In genomic region chr13:110642792-110643191, GRCm38 (mm10) we compare ENCODE assay signal across 9 mouse cellular contexts.
DNase-seq lines count a peak whose midpoint lies in the region; ATAC-seq lines count a peak whose summit lies in the region.
"Had no signal": no experiment of that assay in that cellular context is flagged by ENCODE, and none has a peak within 500 bp of the region (broad histone marks: within the 10 kb centered on the region; RNA-seq: fewer than 3 reads in every experiment).

No protein-coding gene starts in this region.

- H3K9ac ChIP-seq in forebrain, embryonic 15.5 days (replicated peaks), result no peak overlapping the region
- H3K9ac ChIP-seq in forebrain, embryonic 14.5 days (ENCODE audit: low read length), result no peak overlapping the region
- H3K9ac ChIP-seq in hindbrain, embryonic 12.5 days, result no peak overlapping the region
- no peak overlapping the region for H3K9ac ChIP-seq in midbrain, embryonic 11.5 days (ENCODE audit: low read length)
- no peak overlapping the region for H3K9ac ChIP-seq in midbrain, embryonic 15.5 days
- no peak overlapping the region for H3K9ac ChIP-seq in stomach, embryonic 15.5 days
- H3K9ac ChIP-seq: liver, embryonic 13.5 days had no signal

- H3K4me3 ChIP-seq in forebrain, embryonic 15.5 days, result no peak overlapping the region
- H3K4me3 ChIP-seq in forebrain, embryonic 14.5 days (ENCODE audit: low read depth, low read length), result no peak overlapping the region
- H3K4me3 ChIP-seq in hindbrain, embryonic 12.5 days, result no peak overlapping the region
- no peak overlapping the region for H3K4me3 ChIP-seq in hindbrain, embryonic 10.5 days
- H3K4me3 ChIP-seq in midbrain, embryonic 11.5 days (ENCODE audit: low read depth, low read length), result no peak overlapping the region
- H3K4me3 ChIP-seq in midbrain, embryonic 15.5 days, result no peak overlapping the region
- no peak overlapping the region for H3K4me3 ChIP-seq in stomach, embryonic 15.5 days (replicated peaks)
- H3K4me3 ChIP-seq: liver, embryonic 13.5 days had no signal

- no peak for DNase-seq in forebrain, embryonic 14.5 days (ENCODE audit: low spot score)
- DNase-seq in hindbrain, embryonic 10.5 days (ENCODE audit: low spot score), result no peak
- DNase-seq in midbrain, embryonic 11.5 days (ENCODE audit: low spot score, missing footprints), result peak; percentile 37
- DNase-seq in gastrocnemius, postnatal 4 days (ENCODE audit: low spot score in 2 of 2), result no peak
- DNase-seq: liver, embryonic 13.5 days had no signal

- H3K9me3 ChIP-seq in forebrain, embryonic 15.5 days, result no peaks in the 10 kb centered on the region
- no peaks in the 10 kb centered on the region for H3K9me3 ChIP-seq in forebrain, embryonic 14.5 days (replicated peaks; ENCODE audit: control insufficient read depth, low read length)
- H3K9me3 ChIP-seq in hindbrain, embryonic 12.5 days (replicated peaks), result no peaks in the 10 kb centered on the region
- no peaks in the 10 kb centered on the region for H3K9me3 ChIP-seq in hindbrain, embryonic 10.5 days
- no peaks in the 10 kb centered on the region for H3K9me3 ChIP-seq in midbrain, embryonic 11.5 days (ENCODE audit: control insufficient read depth, low read length)
- no peaks in the 10 kb centered on the region for H3K9me3 ChIP-seq in midbrain, embryonic 15.5 days
- H3K9me3 ChIP-seq in stomach, embryonic 15.5 days, result no peaks in the 10 kb centered on the region
- H3K9me3 ChIP-seq: liver, embryonic 13.5 days had no signal

- H3K27me3 ChIP-seq in forebrain, embryonic 15.5 days, result no peaks in the 10 kb centered on the region
- H3K27me3 ChIP-seq in forebrain, embryonic 14.5 days (replicated peaks; ENCODE audit: control insufficient read depth, insufficient read depth, low read length), result no peaks in the 10 kb centered on the region
- no peaks in the 10 kb centered on the region for H3K27me3 ChIP-seq in hindbrain, embryonic 12.5 days
- no peaks in the 10 kb centered on the region for H3K27me3 ChIP-seq in hindbrain, embryonic 10.5 days (ENCODE audit: insufficient read depth, poor library complexity, severe bottlenecking)
- no peaks in the 10 kb centered on the region for H3K27me3 ChIP-seq in midbrain, embryonic 11.5 days (ENCODE audit: control insufficient read depth, insufficient read depth, low read length)
- no peaks in the 10 kb centered on the region for H3K27me3 ChIP-seq in midbrain, embryonic 15.5 days (replicated peaks)
- no peaks in the 10 kb centered on the region for H3K27me3 ChIP-seq in stomach, embryonic 15.5 days (replicated peaks)
- H3K27me3 ChIP-seq: liver, embryonic 13.5 days had no signal

- no peak overlapping the region for H3K4me2 ChIP-seq in forebrain, embryonic 15.5 days (replicated peaks)
- H3K4me2 ChIP-seq in forebrain, embryonic 14.5 days (ENCODE audit: low read length), result no peak overlapping the region
- no peak overlapping the region for H3K4me2 ChIP-seq in hindbrain, embryonic 12.5 days (replicated peaks)
- H3K4me2 ChIP-seq in midbrain, embryonic 11.5 days, result no peak overlapping the region
- H3K4me2 ChIP-seq in midbrain, embryonic 15.5 days, result no peak overlapping the region
- H3K4me2 ChIP-seq in stomach, embryonic 15.5 days, result peak overlapping the region; percentile 20; the same call in 1 of the 2 replicates

- H3K4me1 ChIP-seq in forebrain, embryonic 15.5 days, result peaks cover 12% of the 10 kb centered on the region
- peaks cover 11% of the 10 kb centered on the region for H3K4me1 ChIP-seq in forebrain, embryonic 14.5 days (ENCODE audit: control insufficient read depth, insufficient read depth, low read length)
- H3K4me1 ChIP-seq in hindbrain, embryonic 12.5 days, result peaks cover 12% of the 10 kb centered on the region
- H3K4me1 ChIP-seq in hindbrain, embryonic 10.5 days (replicated peaks), result 0 out of 2 replicates have a peak, but pooled peaks cover 7% of the 10 kb centered on the region
- no peaks in the 10 kb centered on the region for H3K4me1 ChIP-seq in midbrain, embryonic 11.5 days (ENCODE audit: control insufficient read depth, insufficient read depth, low read length)
- peaks cover 12% of the 10 kb centered on the region for H3K4me1 ChIP-seq in midbrain, embryonic 15.5 days
- H3K4me1 ChIP-seq in stomach, embryonic 15.5 days, result 0 out of 2 replicates have a peak, but pooled peaks cover 3% of the 10 kb centered on the region
- H3K4me1 ChIP-seq: liver, embryonic 13.5 days had no signal

- no peak overlapping the region for H3K27ac ChIP-seq in forebrain, embryonic 15.5 days (replicated peaks)
- H3K27ac ChIP-seq in forebrain, embryonic 14.5 days (ENCODE audit: low read depth, low read length), result no peak overlapping the region
- 0 out of 2 replicates have a peak overlapping the region, but pooled peaks have one; percentile 8 for H3K27ac ChIP-seq in hindbrain, embryonic 12.5 days
- no peak overlapping the region for H3K27ac ChIP-seq in hindbrain, embryonic 10.5 days
- H3K27ac ChIP-seq in midbrain, embryonic 11.5 days (ENCODE audit: low read depth, low read length), result no peak overlapping the region
- no peak overlapping the region for H3K27ac ChIP-seq in midbrain, embryonic 15.5 days
- peak overlapping the region; percentile 68 for H3K27ac ChIP-seq in stomach, embryonic 15.5 days
- H3K27ac ChIP-seq: liver, embryonic 13.5 days had no signal

- 67% methylated on average over 3 of the region's 3 CpGs for WGBS in forebrain, embryonic 15.5 days
- 79% methylated on average over 3 of the region's 3 CpGs for WGBS in forebrain, embryonic 14.5 days
- WGBS in hindbrain, embryonic 12.5 days, result 62% methylated on average over 3 of the region's 3 CpGs
- 72% methylated on average over 3 of the region's 3 CpGs for WGBS in hindbrain, embryonic 10.5 days
- 84% methylated on average over 3 of the region's 3 CpGs for WGBS in midbrain, embryonic 11.5 days
- 78% methylated on average over 3 of the region's 3 CpGs for WGBS in midbrain, embryonic 15.5 days
- 43% methylated on average over 3 of the region's 3 CpGs for WGBS in stomach, embryonic 15.5 days

- no peaks in the 10 kb centered on the region for H3K36me3 ChIP-seq in forebrain, embryonic 15.5 days
- no peaks in the 10 kb centered on the region for H3K36me3 ChIP-seq in forebrain, embryonic 14.5 days (ENCODE audit: control insufficient read depth, insufficient read depth, low read length)
- no peaks in the 10 kb centered on the region for H3K36me3 ChIP-seq in hindbrain, embryonic 12.5 days
- H3K36me3 ChIP-seq in hindbrain, embryonic 10.5 days, result no peaks in the 10 kb centered on the region
- no peaks in the 10 kb centered on the region for H3K36me3 ChIP-seq in midbrain, embryonic 11.5 days (ENCODE audit: control insufficient read depth, insufficient read depth, low read length)
- no peaks in the 10 kb centered on the region for H3K36me3 ChIP-seq in midbrain, embryonic 15.5 days (replicated peaks)
- no peaks in the 10 kb centered on the region for H3K36me3 ChIP-seq in stomach, embryonic 15.5 days
- H3K36me3 ChIP-seq: liver, embryonic 13.5 days had no signal

- 0 out of 2 replicates have a peak, but pooled peaks have one; percentile 9 for ATAC-seq in forebrain, embryonic 15.5 days (replicated peaks)
- no peak for ATAC-seq in forebrain, embryonic 14.5 days
- ATAC-seq in hindbrain, embryonic 12.5 days (ENCODE audit: low FRiP score), result no peak
- no peak for ATAC-seq in midbrain, embryonic 11.5 days (ENCODE audit: low FRiP score)
- ATAC-seq in midbrain, embryonic 15.5 days (replicated peaks), result no peak; the same call in 1 of the 2 replicates
- no peak for ATAC-seq in stomach, embryonic 15.5 days (ENCODE audit: insufficient read depth, low FRiP score, low read depth)

Comparison
In these comparisons a context has a peak if more than half of its experiments do, and no peak if none do; other contexts are left out.
1. H3K27ac ChIP-seq: peak in hindbrain, embryonic 12.5 days (single experiment) and stomach, embryonic 15.5 days (single experiment); none in forebrain, embryonic 15.5 days (single experiment), forebrain, embryonic 14.5 days (single experiment), hindbrain, embryonic 10.5 days (single experiment), midbrain, embryonic 11.5 days (single experiment) and midbrain, embryonic 15.5 days (single experiment).